Comparison of ENCODE assay signal across 9 mouse cellular contexts in genomic region chr2:33592931-33593555, GRCm38 (mm10). TPM values are rescaled to one million over a fixed set of nuclear protein-coding genes. Genes with fewer than 3 reads are reported as not detected.
DNase-seq lines count a peak whose midpoint lies in the region; ATAC-seq and TF ChIP-seq lines count a peak whose summit lies in the region.
"Had no signal": no experiment of that assay in that cellular context is flagged by ENCODE, and none has a peak within 500 bp of the region (broad histone marks: within the 10 kb centered on the region; RNA-seq: fewer than 3 reads in every experiment).

No protein-coding gene starts in this region.

- TF ChIP-seq CTCF in ES-Bruce4 (IDR thresholded peaks at IDR 0.05; ENCODE audit: low read depth, low read length), result no peak

- no peaks in the 10 kb centered on the region for H3K27me3 ChIP-seq in ES-Bruce4 (ENCODE audit: control insufficient read depth, insufficient read depth, low read length, poor library complexity, severe bottlenecking)
- no peaks in the 10 kb centered on the region for H3K27me3 ChIP-seq in embryonic facial prominence, embryonic 14.5 days (replicated peaks; ENCODE audit: control insufficient read depth, insufficient read depth, low read length)

- peaks cover 8% of the 10 kb centered on the region for H3K4me1 ChIP-seq in ES-Bruce4 (ENCODE audit: control insufficient read depth, insufficient read depth, low read length)
- peaks cover 19% of the 10 kb centered on the region for H3K4me1 ChIP-seq in embryonic facial prominence, embryonic 14.5 days (ENCODE audit: control insufficient read depth, insufficient read depth, low read length)

- no peak for TF ChIP-seq POLR2A in ES-Bruce4 (IDR thresholded peaks at IDR 0.05; ENCODE audit: insufficient read depth, low read length)

- intact Hi-C loops in heart, postnatal 10 days (cut with DNase I), result no loop called here

- H3K27ac ChIP-seq in ES-Bruce4 (ENCODE audit: insufficient read depth, low read length), result no peak overlapping the region
- no peak overlapping the region for H3K27ac ChIP-seq in embryonic facial prominence, embryonic 14.5 days (replicated peaks; ENCODE audit: low read depth, low read length)

- H3K36me3 ChIP-seq in ES-Bruce4 (ENCODE audit: control insufficient read depth, insufficient read depth, low read length, poor library complexity, severe bottlenecking), result no peaks in the 10 kb centered on the region
- H3K36me3 ChIP-seq in embryonic facial prominence, embryonic 14.5 days (ENCODE audit: control insufficient read depth, insufficient read depth, low read length), result no peaks in the 10 kb centered on the region

- no peak overlapping the region for H3K9ac ChIP-seq in ES-Bruce4 (ENCODE audit: low read depth, poor library complexity, severe bottlenecking)
- no peak overlapping the region for H3K9ac ChIP-seq in embryonic facial prominence, embryonic 14.5 days (ENCODE audit: low read depth, low read length)
- H3K9ac ChIP-seq: liver, postnatal 0 days had no signal

- no peaks in the 10 kb centered on the region for H3K9me3 ChIP-seq in ES-Bruce4 (replicated peaks; ENCODE audit: control insufficient read depth, insufficient read depth, low read length, poor library complexity, severe bottlenecking)
- H3K9me3 ChIP-seq in embryonic facial prominence, embryonic 14.5 days (ENCODE audit: control insufficient read depth, low read length), result no peaks in the 10 kb centered on the region

- TF ChIP-seq EP300 in ES-Bruce4 (IDR thresholded peaks at IDR 0.05; ENCODE audit: insufficient read depth, low read depth, low read length), result 0 out of 2 replicates have a peak, but pooled peaks have one; percentile 20

- peak; percentile 54 for DNase-seq in embryonic facial prominence, embryonic 14.5 days (ENCODE audit: low spot score)
- peak; percentile 37 to 58 for DNase-seq in heart, postnatal 10 days
- DNase-seq in mesoderm, embryonic 11.5 days (ENCODE audit: low read depth, low spot score), result peak; percentile 87
- DNase-seq in thymus, postnatal 0 days (ENCODE audit: low spot score), result no peak
- DNase-seq in adrenal gland, adult 8-10 months, result no peak
- no peak for DNase-seq in urinary bladder, postnatal 4 days (ENCODE audit: low spot score in 2 of 2)
- DNase-seq in ovary, postnatal 36 days (ENCODE audit: low spot score), result no peak
- DNase-seq: liver, postnatal 0 days had no signal

- peak; percentile 42; the same call in 1 of the 2 replicates for ATAC-seq in embryonic facial prominence, embryonic 14.5 days (ENCODE audit: low read depth)
- ATAC-seq: liver, postnatal 0 days had no signal

- H3K4me3 ChIP-seq in ES-Bruce4 (ENCODE audit: low read depth, low read length), result no peak overlapping the region
- no peak overlapping the region for H3K4me3 ChIP-seq in embryonic facial prominence, embryonic 14.5 days (ENCODE audit: low read depth, low read length)

- WGBS in embryonic facial prominence, embryonic 14.5 days, result 18% methylated on average over 12 of the region's 12 CpGs

- H3K4me2 ChIP-seq in embryonic facial prominence, embryonic 14.5 days (ENCODE audit: low read depth, low read length), result no peak overlapping the region

RNA-seq across cellular contexts. Expression of gene Lmx1b, which starts 47.3 kb away (rescaled TPM):
- 0.46 and 0.58 TPM in 2 replicates for polyA plus RNA-seq in ES-Bruce4 (2011; ENCODE audit: insufficient read depth, insufficient read length, low read depth, missing spikeins)
- polyA plus RNA-seq in embryonic facial prominence, embryonic 14.5 days (2014; fragmentation: Nextera tagmentation; extraction: Ambion mirVana), result 0.43 and 0.85 TPM in 2 replicates
- not detected for total RNA-seq in heart, postnatal 10 days (2021)
- polyA plus RNA-seq in thymus, postnatal 0 days (2015; fragmentation: Nextera tagmentation; extraction: Ambion mirVana), result 0.05 TPM in 1 of 2 replicates, not detected in the other
- total RNA-seq in adrenal gland, adult 8-10 months (2022), result under 1 TPM in 1 of 4 experiments, not detected in 3; 0.17 TPM
- polyA plus RNA-seq: liver, postnatal 0 days had no signal

Comparison
In these comparisons a context has a peak if more than half of its experiments do, and no peak if none do; other contexts are left out.
1. DNase-seq: peak in embryonic facial prominence, embryonic 14.5 days (single experiment), heart, postnatal 10 days (2 of 2) and mesoderm, embryonic 11.5 days (single experiment); none in thymus, postnatal 0 days (single experiment), adrenal gland, adult 8-10 months (single experiment), urinary bladder, postnatal 4 days (0 of 2) and ovary, postnatal 36 days (single experiment).